Mouse (Mus musculus) small intestine, adult 2 months (tissue): ENCODE data around the gene Mamdc2. TPM values are rescaled to one million over a fixed set of nuclear protein-coding genes. Genes with fewer than 3 reads are reported as not detected.

Experiments used
- H3K27ac ChIP-seq: fragments of 200-500 bp; 2 replicates; pipeline ENCODE4 v1.5.1; 2012; ENCODE audit warnings: low read depth, low read length, control low read depth, inconsistent platforms; ENCODE audit not compliant: insufficient read depth
- H3K27me3 ChIP-seq: fragments of 200-500 bp; 2 replicates; pipeline ENCODE4 v1.6.1; 2012; ENCODE audit warnings: mild to moderate bottlenecking, moderate library complexity, low read length, inconsistent platforms; ENCODE audit not compliant: control insufficient read depth, insufficient read depth
- H3K36me3 ChIP-seq: fragments of 200-500 bp; 2 replicates; pipeline ENCODE4 v1.6.1; 2012; ENCODE audit warnings: mild to moderate bottlenecking, low read length, control low read depth, inconsistent platforms; ENCODE audit not compliant: control insufficient read depth, insufficient read depth
- H3K4me1 ChIP-seq: fragments of 200-500 bp; 2 replicates; pipeline ENCODE4 v1.6.1; 2012; ENCODE audit warnings: low read length, inconsistent platforms, mixed read lengths; ENCODE audit not compliant: control insufficient read depth, insufficient read depth, insufficient read length
- H3K4me3 ChIP-seq: fragments of 200-500 bp; 2 replicates; pipeline ENCODE4 v1.5.1; 2012; ENCODE audit warnings: low read depth, mild to moderate bottlenecking, control low read depth, inconsistent platforms, low read length, moderate library complexity
- CTCF ChIP-seq: fragments of 200-500 bp; IDR thresholded peaks from 2 replicates; pipeline ENCODE4 v1.5.1; 2012; ENCODE audit warnings: low read depth, mild to moderate bottlenecking, control low read depth, inconsistent platforms, low read length, moderate library complexity, mixed read lengths; ENCODE audit not compliant: insufficient replicate concordance, insufficient read length; ENCODE audit errors: extremely low read depth
- POLR2A ChIP-seq: fragments of 200-500 bp; IDR thresholded peaks from 2 replicates; pipeline ENCODE4 v1.6.1; 2012; ENCODE audit warnings: low read depth, mild to moderate bottlenecking, control low read depth, inconsistent platforms, low read length, moderate library complexity
- WGBS: fragments of 180-500 bp; shearing (Covaris S2); methylation state at CpG from one replicate; pipeline ENCODE4 v1.1.7; 2018; 5-methylcytosine and 5-hydroxymethylcytosine counted together
- polyA plus RNA-seq: library from polyadenylated mRNA; depleted of rRNA; stranded (reverse); fragments of >200 nt; gene quantifications from 2 replicates; pipeline ENCODE4 v1.2.3, GENCODE M21; 2012

The Mamdc2 gene
- polyA plus RNA-seq, 1 experiment = 1.8 TPM

DNA sequence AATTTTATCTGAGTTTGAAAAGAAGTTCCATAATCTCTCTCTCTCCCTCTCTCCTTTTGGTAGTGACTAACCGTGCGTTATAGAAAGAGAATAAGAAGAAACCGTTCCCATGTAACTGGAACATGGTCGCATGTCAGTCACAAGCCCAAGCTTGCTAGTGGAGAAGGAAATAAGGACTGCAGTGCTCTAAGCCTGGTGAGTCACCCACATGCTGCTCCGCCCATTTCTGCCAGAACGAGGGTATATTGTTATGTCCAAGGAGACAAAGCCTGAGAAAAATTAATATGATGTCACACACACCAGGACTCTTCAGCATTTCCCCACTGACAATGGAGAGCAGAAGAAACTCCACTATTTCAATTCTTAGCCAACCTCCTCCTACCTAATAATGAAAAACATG, 93.5 kb downstream of the Mamdc2 start:
- Histone ChIP-seq H3K4me3 (no peak overlapping the region), H3K27ac (no peak overlapping the region), H3K27me3 (no peaks in the 10 kb centered on the region), H3K36me3 (no peaks in the 10 kb centered on the region), H3K4me1 (no peaks in the 10 kb centered on the region)
- TF ChIP-seq CTCF (no peak), POLR2A (no peak)
- WGBS = 67% methylated on average over 6 of the region's 6 CpGs

DNA sequence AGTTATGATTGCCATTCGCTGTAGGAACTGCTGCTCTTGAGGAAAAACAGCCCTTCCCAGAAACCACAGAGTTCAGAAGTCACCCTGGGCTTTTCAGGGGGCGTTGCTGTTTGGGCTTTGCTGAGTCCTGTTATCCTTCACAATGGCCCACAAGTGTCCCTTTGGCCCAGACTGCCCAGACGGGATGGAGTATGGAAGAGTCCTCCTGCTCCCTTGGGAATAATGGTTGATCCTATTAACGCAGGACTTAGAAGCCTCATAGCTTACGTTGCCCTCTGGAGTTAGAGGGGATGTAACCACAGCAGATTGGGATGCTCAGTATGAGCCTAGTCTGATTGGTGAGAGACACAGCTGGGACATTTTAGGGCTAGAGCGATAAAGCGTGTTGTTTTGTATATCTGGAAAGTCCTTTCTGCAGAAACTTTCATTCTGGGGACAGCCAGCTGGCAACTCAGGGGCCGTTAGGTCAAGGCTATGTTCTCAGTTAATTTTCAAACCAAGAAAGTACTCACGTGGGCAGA, 94.3 kb downstream of the Mamdc2 start:
- Histone ChIP-seq H3K27me3 (no peaks in the 10 kb centered on the region), H3K27ac (0 out of 2 replicates have a peak overlapping the region, but pooled peaks have one; percentile 28), H3K36me3 (no peaks in the 10 kb centered on the region), H3K4me1 (no peaks in the 10 kb centered on the region), H3K4me3 (no peak overlapping the region)
- WGBS = 48% methylated on average over 9 of the region's 9 CpGs
- TF ChIP-seq CTCF (no peak), POLR2A (no peak)

DNA sequence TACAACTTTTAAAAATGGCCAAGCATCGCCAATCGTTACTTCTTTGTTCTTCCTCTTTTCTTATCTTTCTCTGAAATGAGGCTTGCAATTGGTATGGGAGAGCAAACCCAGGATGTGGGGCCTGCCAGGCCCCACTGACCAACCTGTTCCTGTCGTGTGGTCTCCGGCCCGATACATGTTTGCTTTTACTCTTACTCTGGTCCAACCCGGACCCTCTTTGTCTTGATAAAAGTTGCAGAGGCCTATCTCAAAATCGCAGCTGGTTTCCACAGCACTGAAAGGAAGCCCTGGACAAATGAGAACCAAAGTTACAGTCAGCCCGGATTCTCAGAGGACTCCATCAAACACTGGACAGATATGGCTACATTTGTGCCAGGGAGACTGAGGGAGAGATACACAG, 95.1 kb downstream of the Mamdc2 start:
- H3K36me3 ChIP-seq = no peaks in the 10 kb centered on the region
- H3K4me3 ChIP-seq = no peak overlapping the region
- H3K27ac ChIP-seq = no peak overlapping the region
- no peaks in the 10 kb centered on the region for H3K27me3 ChIP-seq
- TF ChIP-seq POLR2A = no peak
- no peak for TF ChIP-seq CTCF
- 46% methylated on average over 8 of the region's 8 CpGs for WGBS
- H3K4me1 ChIP-seq = no peaks in the 10 kb centered on the region

DNA sequence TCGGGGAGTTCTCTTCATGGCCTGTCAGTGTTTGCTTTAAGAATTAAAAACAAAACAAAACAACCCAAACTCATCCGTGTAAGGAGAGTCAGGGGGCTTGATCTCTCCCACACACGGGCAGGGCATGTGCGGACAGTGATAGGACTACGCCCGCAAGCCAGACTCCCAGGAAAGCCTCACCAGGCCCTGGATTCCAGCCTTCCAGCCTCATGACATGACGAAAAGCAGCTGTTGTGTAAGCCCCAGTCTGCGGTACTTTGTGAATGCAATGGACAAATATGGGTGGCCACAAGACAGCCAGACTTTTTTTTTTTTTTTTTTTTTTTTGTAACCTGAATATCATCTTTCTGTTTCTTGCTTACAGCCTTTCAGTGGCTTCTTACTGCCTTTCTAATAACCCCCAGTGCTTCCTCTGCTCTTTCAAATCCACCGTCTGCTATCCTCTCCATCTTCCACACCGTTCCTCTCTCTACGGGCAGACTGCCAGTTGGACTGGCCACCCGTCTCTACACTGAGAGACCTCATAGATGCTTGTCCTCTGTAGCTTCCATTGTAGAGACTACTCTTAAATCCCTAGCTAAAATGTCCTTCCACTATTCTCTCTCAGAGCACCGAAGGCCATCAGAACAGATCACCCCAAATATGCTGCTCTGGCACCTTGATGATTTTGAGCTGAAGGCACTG, 96.3 kb downstream of the Mamdc2 start:
- Histone ChIP-seq H3K36me3 (no peaks in the 10 kb centered on the region), H3K27ac (no peak overlapping the region), H3K27me3 (no peaks in the 10 kb centered on the region), H3K4me3 (no peak overlapping the region), H3K4me1 (no peaks in the 10 kb centered on the region)
- 73% methylated on average over 13 of the region's 13 CpGs for WGBS
- no peak for TF ChIP-seq POLR2A
- TF ChIP-seq CTCF = no peak

DNA sequence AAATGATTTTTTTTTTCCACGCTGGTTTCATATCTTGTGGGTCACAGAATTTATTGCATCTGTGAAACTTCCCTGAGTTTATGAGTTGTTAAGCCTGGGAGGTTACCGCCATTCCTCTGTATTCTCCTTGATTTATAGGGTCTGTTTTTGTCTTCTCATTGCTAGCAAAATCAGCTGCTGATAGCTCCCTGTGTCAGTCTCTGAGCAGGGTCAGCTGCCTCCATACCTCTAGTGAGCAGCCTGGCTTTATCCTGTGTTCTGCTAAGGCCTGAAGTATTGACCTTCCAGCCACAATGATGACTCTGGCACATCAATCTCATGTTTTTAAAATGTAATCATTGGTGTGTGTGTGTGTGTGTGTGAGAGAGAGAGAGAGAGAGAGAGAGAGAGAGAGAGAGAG, 98.3 kb downstream of the Mamdc2 start:
- no peaks in the 10 kb centered on the region for H3K27me3 ChIP-seq
- H3K27ac ChIP-seq = no peak overlapping the region
- no peak for TF ChIP-seq POLR2A
- no peak for TF ChIP-seq CTCF
- H3K36me3 ChIP-seq = no peaks in the 10 kb centered on the region
- no peak overlapping the region for H3K4me3 ChIP-seq
- WGBS = 38% methylated on average over 2 of the region's 2 CpGs
- no peaks in the 10 kb centered on the region for H3K4me1 ChIP-seq

DNA sequence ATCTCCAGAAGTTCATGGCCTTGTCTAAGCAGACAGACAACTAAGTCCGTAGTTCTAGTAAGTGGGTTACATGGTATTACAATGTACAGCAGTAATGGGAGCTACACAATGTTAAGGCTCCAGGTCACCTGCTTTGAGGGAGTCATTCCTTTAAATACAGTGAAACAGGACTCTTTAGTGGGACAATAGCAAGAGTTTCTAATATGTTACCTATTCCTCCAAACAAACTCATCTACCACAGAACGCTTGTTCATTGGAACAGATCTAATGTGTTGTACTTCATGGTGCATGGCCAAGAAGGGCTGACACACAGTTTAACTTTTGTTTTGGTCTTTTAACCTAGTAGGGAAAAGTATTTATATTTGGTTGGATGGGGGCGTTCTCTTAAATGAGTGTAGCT, 105.5 kb downstream of the Mamdc2 start:
- TF ChIP-seq POLR2A (no peak), CTCF (no peak)
- no peak overlapping the region for H3K27ac ChIP-seq
- no peaks in the 10 kb centered on the region for H3K27me3 ChIP-seq
- 80% methylated on average over 3 of the region's 3 CpGs for WGBS
- no peak overlapping the region for H3K4me3 ChIP-seq
- H3K36me3 ChIP-seq = no peaks in the 10 kb centered on the region
- no peaks in the 10 kb centered on the region for H3K4me1 ChIP-seq

DNA sequence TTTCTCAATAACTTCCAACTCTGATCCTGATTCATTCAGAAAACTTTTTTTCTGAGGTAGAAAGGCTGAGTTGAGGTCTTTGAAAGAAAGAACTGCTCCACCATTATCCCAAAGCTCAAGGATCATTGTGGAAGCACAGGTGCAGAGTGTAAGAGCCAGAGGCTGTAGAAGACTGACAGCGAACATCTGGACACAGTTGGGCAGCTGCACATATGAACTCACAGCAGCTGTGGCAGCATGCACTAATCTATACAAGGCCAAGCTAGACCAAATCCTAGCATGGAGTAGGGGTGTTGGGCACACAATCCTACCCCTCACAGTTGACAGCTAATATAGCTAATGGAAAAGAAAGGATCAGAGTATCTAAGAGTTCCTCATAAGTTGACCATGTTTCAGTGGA, 115.4 kb downstream of the Mamdc2 start:
- H3K36me3 ChIP-seq = no peaks in the 10 kb centered on the region
- H3K27me3 ChIP-seq = no peaks in the 10 kb centered on the region
- TF ChIP-seq POLR2A (no peak), CTCF (no peak)
- 94% methylated on average over 1 of the region's 1 CpGs for WGBS
- H3K4me1 ChIP-seq = no peaks in the 10 kb centered on the region
- no peak overlapping the region for H3K4me3 ChIP-seq
- no peak overlapping the region for H3K27ac ChIP-seq
